Mouse (Mus musculus) liver, adult 2 months (tissue): Measurements from ENCODE around the gene Gm6268. TPM values are rescaled to one million over a fixed set of nuclear protein-coding genes. Genes with fewer than 3 reads are reported as not detected.

Source experiments
- DNase-seq: peaks from one replicate; pipeline ENCODE4 v3.0.0-alpha.2; 2011; ENCODE audit warnings: low read depth, low spot score; ENCODE audit errors: extremely low read depth
- H3K27ac ChIP-seq: fragments of 200-500 bp; replicated peaks from 2 replicates; pipeline ENCODE4 v1.5.1; 2012; ENCODE audit warnings: low read depth, mild to moderate bottlenecking, control low read depth, inconsistent platforms, low read length; ENCODE audit not compliant: insufficient read depth
- H3K27me3 ChIP-seq: fragments of 200-500 bp; 2 replicates; pipeline ENCODE4 v1.6.1; 2012; ENCODE audit warnings: mild to moderate bottlenecking, moderate library complexity, low read length, inconsistent platforms; ENCODE audit not compliant: control insufficient read depth, insufficient read depth
- H3K36me3 ChIP-seq: fragments of 200-500 bp; 2 replicates; pipeline ENCODE4 v1.6.1; 2012; ENCODE audit warnings: low read length, inconsistent platforms; ENCODE audit not compliant: control insufficient read depth, insufficient read depth
- H3K4me1 ChIP-seq: fragments of 200-500 bp; 2 replicates; pipeline ENCODE4 v1.6.1; 2011; ENCODE audit warnings: low read length; ENCODE audit not compliant: control insufficient read depth, insufficient read depth
- H3K4me3 ChIP-seq: fragments of 200-500 bp; 2 replicates; pipeline ENCODE4 v1.5.1; 2011; ENCODE audit warnings: low read depth, mild to moderate bottlenecking, control low read depth, low read length, moderate library complexity; ENCODE audit not compliant: insufficient read depth
- H3K79me2 ChIP-seq: fragments of 200-500 bp; 2 replicates; pipeline ENCODE4 v1.6.1; 2012; ENCODE audit warnings: inconsistent platforms, mild to moderate bottlenecking, low read length, moderate library complexity; ENCODE audit not compliant: control insufficient read depth, insufficient read depth
- H3K9ac ChIP-seq: fragments of 200-500 bp; 2 replicates; pipeline ENCODE4 v1.6.1; 2012; ENCODE audit warnings: low read depth, mild to moderate bottlenecking, control low read depth, inconsistent platforms, low read length
- CTCF ChIP-seq: fragments of 200-500 bp; IDR thresholded peaks from 2 replicates; pipeline ENCODE4 v1.5.1; 2011; ENCODE audit warnings: low read depth, low read length, control low read depth
- POLR2A ChIP-seq: fragments of 200-500 bp; IDR thresholded peaks from 2 replicates; pipeline ENCODE4 v1.6.1; 2011; ENCODE audit warnings: low read length, control low read depth; ENCODE audit not compliant: insufficient read depth; ENCODE audit errors: extremely low read depth
- WGBS: fragments of 180-500 bp; shearing (Covaris S2); methylation state at CpG from one replicate; pipeline ENCODE4 v1.1.7; 2018; 5-methylcytosine and 5-hydroxymethylcytosine counted together
- polyA plus RNA-seq: library from polyadenylated mRNA; depleted of rRNA; stranded (reverse); fragments of >200 nt; gene quantifications from 2 replicates; pipeline ENCODE4 v1.2.3, GENCODE M21; 2012; rRNA removed
- total RNA-seq: library from RNA; depleted of rRNA; stranded (reverse); fragments of >200 nt; gene quantifications from 2 replicates; pipeline ENCODE4 v1.2.3, GENCODE M21; 2014; rRNA removed

Gm6268 gene
- total RNA-seq (not detected in 2 replicates), polyA plus RNA-seq (not detected in 2 replicates)

- DNase-seq = no peak
Measured at GRCm38 (mm10) chrX:36400980-36401379, at the start of gene Gm6268. Gene Gm6268, plus strand, starts transcription at chrX:36401280.

GRCm38 (mm10) chrX:36352446-36352845 is 48.6 kb upstream of the Gm6268 start:
- Histone ChIP-seq H3K27ac (no peak overlapping the region), H3K4me3 (no peak overlapping the region), H3K9ac (no peak overlapping the region), H3K27me3 (no peaks in the 10 kb centered on the region), H3K79me2 (no peaks in the 10 kb centered on the region), H3K4me1 (no peaks in the 10 kb centered on the region), H3K36me3 (peaks cover 15% of the 10 kb centered on the region; the same call in 1 of the 2 replicates)
- DNase-seq = peak; percentile 12
- TF ChIP-seq POLR2A = no peak
- no peak for TF ChIP-seq CTCF
- WGBS = 58% methylated on average over 3 of the region's 3 CpGs

More at GRCm38 (mm10) chrX:36400980-36401379, at the start of gene Gm6268:
- 89% methylated on average over 13 of the region's 13 CpGs for WGBS
- H3K4me3 ChIP-seq = no peak within 1 kb of the TSS
- no peak within 1 kb of the TSS for H3K9ac ChIP-seq
- TF ChIP-seq CTCF (no peak), POLR2A (no peak)
- H3K27ac ChIP-seq = no peak within 1 kb of the TSS
- no peaks in the 10 kb centered on the region for H3K36me3 ChIP-seq
- H3K27me3 ChIP-seq = no peaks in the 10 kb centered on the region
- H3K79me2 ChIP-seq = no peaks in the 10 kb centered on the region
- H3K4me1 ChIP-seq = no peaks in the 10 kb centered on the region

GRCm38 (mm10) chrX:36385340-36385739 is 15.7 kb upstream of the Gm6268 start:
- no peaks in the 10 kb centered on the region for H3K4me1 ChIP-seq
- TF ChIP-seq CTCF (no peak), POLR2A (no peak)
- no peaks in the 10 kb centered on the region for H3K27me3 ChIP-seq
- H3K36me3 ChIP-seq = no peaks in the 10 kb centered on the region
- no peak overlapping the region for H3K27ac ChIP-seq
- H3K79me2 ChIP-seq = no peaks in the 10 kb centered on the region
- H3K9ac ChIP-seq = no peak overlapping the region
- H3K4me3 ChIP-seq = no peak overlapping the region
- DNase-seq = no peak

DNA sequence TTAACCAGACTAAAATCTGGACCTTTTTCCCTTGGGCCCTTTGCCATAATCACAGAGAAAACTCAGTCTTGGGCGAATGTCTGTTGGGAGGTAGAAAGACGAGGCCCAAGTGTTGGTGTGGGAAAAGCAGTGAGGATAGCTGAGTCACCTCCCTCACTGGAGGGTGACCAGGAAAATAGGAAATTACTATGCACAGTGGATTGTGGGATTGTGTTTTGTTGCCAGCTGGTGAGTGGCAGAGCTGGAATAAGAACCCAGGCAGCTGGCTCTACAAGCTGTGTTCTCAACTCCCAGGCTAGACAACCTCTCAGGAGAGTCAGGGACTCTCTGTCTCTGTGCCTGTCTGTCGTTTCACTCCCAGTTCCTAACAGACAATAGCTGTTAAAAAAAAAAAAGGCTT is 11.1 kb upstream of the Gm6268 start:
- TF ChIP-seq POLR2A (no peak), CTCF (no peak)
- Histone ChIP-seq H3K27me3 (no peaks in the 10 kb centered on the region), H3K79me2 (no peaks in the 10 kb centered on the region), H3K9ac (no peak overlapping the region), H3K36me3 (no peaks in the 10 kb centered on the region), H3K27ac (no peak overlapping the region), H3K4me1 (no peaks in the 10 kb centered on the region), H3K4me3 (no peak overlapping the region)
- no peak for DNase-seq
- WGBS = 57% methylated on average over 3 of the region's 3 CpGs

GRCm38 (mm10) chrX:36390503-36390902 is 10.6 kb upstream of the Gm6268 start:
- Histone ChIP-seq H3K27me3 (no peaks in the 10 kb centered on the region), H3K9ac (no peak overlapping the region), H3K27ac (no peak overlapping the region), H3K79me2 (no peaks in the 10 kb centered on the region), H3K36me3 (no peaks in the 10 kb centered on the region), H3K4me3 (no peak overlapping the region), H3K4me1 (no peaks in the 10 kb centered on the region)
- TF ChIP-seq POLR2A = no peak
- no peak for TF ChIP-seq CTCF
- 46% methylated on average over 2 of the region's 2 CpGs for WGBS
- no peak for DNase-seq

GRCm38 (mm10) chrX:36392672-36393071 is 8.4 kb upstream of the Gm6268 start:
- no peaks in the 10 kb centered on the region for H3K27me3 ChIP-seq
- DNase-seq = no peak
- H3K9ac ChIP-seq = no peak overlapping the region
- 76% methylated on average over 6 of the region's 6 CpGs for WGBS
- no peaks in the 10 kb centered on the region for H3K79me2 ChIP-seq
- TF ChIP-seq CTCF (no peak), POLR2A (no peak)
- no peak overlapping the region for H3K4me3 ChIP-seq
- no peaks in the 10 kb centered on the region for H3K36me3 ChIP-seq
- no peak overlapping the region for H3K27ac ChIP-seq
- H3K4me1 ChIP-seq = no peaks in the 10 kb centered on the region
